Mouse (Mus musculus) ovary, adult 18-20 months (tissue): ENCODE results near the gene BC049352.

Source experiments
- DNase-seq: peaks from one replicate; pipeline ENCODE4 v3.0.0; 2022; ENCODE audit warnings: low spot score, mixed read lengths

The BC049352 gene

GRCm38 (mm10) chr9:45189661-45190174 is 7.9 kb downstream of the BC049352 start:
- no peak for DNase-seq

- DNase-seq, result no peak
These were observed 13.7 kb downstream of the BC049352 start for GRCm38 (mm10) chr9:45195468-45195867.

- DNase-seq, result no peak
These were observed 14.5 kb downstream of the BC049352 start for GRCm38 (mm10) chr9:45196125-45196830.

GRCm38 (mm10) chr9:45197549-45197948 is 15.7 kb downstream of the BC049352 start:
- DNase-seq, result no peak

- peak; percentile 6 for DNase-seq
These were observed 19.6 kb downstream of the BC049352 start for GRCm38 (mm10) chr9:45201319-45201947.

- DNase-seq, result no peak
These were observed 20.4 kb downstream of the BC049352 start for GRCm38 (mm10) chr9:45202021-45202798.

GRCm38 (mm10) chr9:45203797-45204410 is 22.1 kb downstream of the BC049352 start, which contains the start of gene Tmprss4:
Tmprss4 (minus strand) TSS chr9:45204092.
- no peak for DNase-seq

- no peak for DNase-seq
These were observed 23.3 kb downstream of the BC049352 start for GRCm38 (mm10) chr9:45205143-45205542.

- DNase-seq, result no peak
These were observed 24.3 kb downstream of the BC049352 start for GRCm38 (mm10) chr9:45206121-45206520.

- no peak for DNase-seq
These were observed 25.4 kb downstream of the BC049352 start for GRCm38 (mm10) chr9:45207015-45207743.

GRCm38 (mm10) chr9:45212001-45212400 is 30.2 kb downstream of the BC049352 start:
- no peak for DNase-seq

GRCm38 (mm10) chr9:45215526-45216179 is 33.8 kb downstream of the BC049352 start:
- DNase-seq, result no peak

- DNase-seq, result no peak
These were observed 37.8 kb downstream of the BC049352 start for GRCm38 (mm10) chr9:45219644-45220043.

- peak; percentile 52 for DNase-seq
These were observed 39.8 kb downstream of the BC049352 start for GRCm38 (mm10) chr9:45221567-45221966.

- no peak for DNase-seq
These were observed 47.6 kb downstream of the BC049352 start for GRCm38 (mm10) chr9:45229359-45229758.

GRCm38 (mm10) chr9:45235668-45236227 is 53.9 kb downstream of the BC049352 start:
- DNase-seq, result no peak

GRCm38 (mm10) chr9:45236744-45237143 is 54.9 kb downstream of the BC049352 start:
- DNase-seq, result no peak

GRCm38 (mm10) chr9:45241397-45241796 is 59.6 kb downstream of the BC049352 start:
- DNase-seq, result no peak

- DNase-seq, result no peak
These were observed 63.6 kb downstream of the BC049352 start for GRCm38 (mm10) chr9:45245432-45245831.

- no peak for DNase-seq
These were observed 64.3 kb downstream of the BC049352 start for GRCm38 (mm10) chr9:45246060-45246459.

GRCm38 (mm10) chr9:45247536-45247935 is 65.7 kb downstream of the BC049352 start:
- no peak for DNase-seq
